ENCODE assay signal across 20 mouse cellular contexts in genomic region chr4:8429771-8430170, GRCm38 (mm10).
"Had no signal": no experiment of that assay in that cellular context is flagged by ENCODE, and none has a peak within 500 bp of the region (broad histone marks: within the 10 kb centered on the region; RNA-seq: fewer than 3 reads in every experiment).

No protein-coding gene starts in this region.

- H3K4me3 ChIP-seq: liver, embryonic 15.5 days; lung, embryonic 15.5 days; megakaryocyte, embryonic 14.5 days; midbrain, embryonic 12.5 days; midbrain, embryonic 15.5 days; neural tube, embryonic 12.5 days had no signal

- H3K4me1 ChIP-seq: liver, embryonic 15.5 days; lung, embryonic 15.5 days; megakaryocyte, embryonic 14.5 days; midbrain, embryonic 12.5 days; midbrain, embryonic 15.5 days had no signal

- DNase-seq: liver, postnatal 0 days; lung, adult 2 months; lung, postnatal 14 days; lung, postnatal 36 days; retina, postnatal 1 day; right cerebral cortex, adult 18-20 months; right cerebral cortex, postnatal 25 days; right cerebral cortex, postnatal 4 days; spleen, adult 18-20 months; thymus, adult 18-20 months; thymus, postnatal 14 days; thymus, postnatal 36 days had no signal

- H3K4me2 ChIP-seq: liver, embryonic 15.5 days; lung, embryonic 15.5 days; midbrain, embryonic 12.5 days; midbrain, embryonic 15.5 days; neural tube, embryonic 12.5 days had no signal

- H3K36me3 ChIP-seq: liver, embryonic 15.5 days; lung, embryonic 15.5 days; midbrain, embryonic 12.5 days; midbrain, embryonic 15.5 days; neural tube, embryonic 12.5 days had no signal

- H3K9me3 ChIP-seq: liver, embryonic 15.5 days; lung, embryonic 15.5 days; megakaryocyte, embryonic 14.5 days; midbrain, embryonic 12.5 days; midbrain, embryonic 15.5 days; neural tube, embryonic 12.5 days had no signal

- H3K9ac ChIP-seq: liver, embryonic 15.5 days; liver, postnatal 0 days; lung, embryonic 15.5 days; midbrain, embryonic 12.5 days; midbrain, embryonic 15.5 days; neural tube, embryonic 12.5 days had no signal

- H3K27ac ChIP-seq: liver, embryonic 15.5 days; lung, embryonic 15.5 days; macrophage; midbrain, embryonic 12.5 days; midbrain, embryonic 15.5 days; neural tube, embryonic 12.5 days had no signal

- H3K27me3 ChIP-seq: liver, embryonic 15.5 days; lung, embryonic 15.5 days; midbrain, embryonic 12.5 days; midbrain, embryonic 15.5 days; neural tube, embryonic 12.5 days had no signal

- ATAC-seq: liver, postnatal 0 days; lung, postnatal 0 days; midbrain, embryonic 15.5 days had no signal
